ENCODE assay signal across 18 mouse cellular contexts in genomic region chr1:43497951-43498350, GRCm38 (mm10). TPM values are rescaled to one million over a fixed set of nuclear protein-coding genes. Genes with fewer than 3 reads are reported as not detected.
DNase-seq lines count a peak whose midpoint lies in the region; ATAC-seq lines count a peak whose summit lies in the region.
"Had no signal": no experiment of that assay in that cellular context is flagged by ENCODE, and none has a peak within 500 bp of the region (broad histone marks: within the 10 kb centered on the region; RNA-seq: fewer than 3 reads in every experiment).

No protein-coding gene starts in this region.

- no peak for DNase-seq in forebrain, embryonic 11.5 days (ENCODE audit: low spot score)
- peak; percentile 77 for DNase-seq in midbrain, embryonic 11.5 days (ENCODE audit: low spot score, missing footprints)
- DNase-seq in gastrocnemius, adult 18-20 months (ENCODE audit: low spot score) = no peak
- no peak for DNase-seq in retina, postnatal 1 day
- DNase-seq: gastrocnemius, postnatal 25 days; kidney, adult 8-10 months; kidney, postnatal 14 days; liver; right cerebral cortex, postnatal 25 days had no signal

- H3K4me1 ChIP-seq in forebrain, embryonic 15.5 days = peaks cover 48% of the 10 kb centered on the region
- H3K4me1 ChIP-seq in forebrain, embryonic 11.5 days (replicated peaks; ENCODE audit: control insufficient read depth, insufficient read depth, low read length) = 0 out of 2 replicates have a peak, but pooled peaks cover 4% of the 10 kb centered on the region
- H3K4me1 ChIP-seq in midbrain, embryonic 11.5 days (ENCODE audit: control insufficient read depth, insufficient read depth, low read length) = no peaks in the 10 kb centered on the region
- 0 out of 2 replicates have a peak, but pooled peaks cover 7% of the 10 kb centered on the region for H3K4me1 ChIP-seq in midbrain, embryonic 16.5 days (ENCODE audit: control insufficient read depth, insufficient read depth, low read length)
- H3K4me1 ChIP-seq in forebrain, embryonic 16.5 days (replicated peaks; ENCODE audit: control insufficient read depth, insufficient read depth, low read length) = peaks cover 27% of the 10 kb centered on the region
- H3K4me1 ChIP-seq: midbrain, embryonic 15.5 days had no signal

- ATAC-seq in forebrain, embryonic 15.5 days (replicated peaks) = 0 out of 2 replicates have a peak, but pooled peaks have one; percentile 36
- ATAC-seq in forebrain, embryonic 11.5 days (replicated peaks; ENCODE audit: low FRiP score) = no peak
- ATAC-seq in midbrain, embryonic 11.5 days (ENCODE audit: low FRiP score) = no peak
- ATAC-seq in midbrain, embryonic 16.5 days = no peak
- ATAC-seq in forebrain, embryonic 16.5 days = peak; percentile 34; the same call in 1 of the 2 replicates
- ATAC-seq: lung, postnatal 0 days; midbrain, embryonic 15.5 days had no signal

- WGBS in forebrain, embryonic 15.5 days = 35% methylated on average over 6 of the region's 6 CpGs
- 64% methylated on average over 6 of the region's 6 CpGs for WGBS in forebrain, embryonic 11.5 days
- WGBS in midbrain, embryonic 11.5 days = 74% methylated on average over 6 of the region's 6 CpGs
- WGBS in midbrain, embryonic 16.5 days = 54% methylated on average over 6 of the region's 6 CpGs
- WGBS in forebrain, embryonic 16.5 days = 32% methylated on average over 6 of the region's 6 CpGs

- H3K36me3 ChIP-seq in forebrain, embryonic 15.5 days = no peaks in the 10 kb centered on the region
- H3K36me3 ChIP-seq in forebrain, embryonic 11.5 days (ENCODE audit: control insufficient read depth, insufficient read depth, low read length) = no peaks in the 10 kb centered on the region
- H3K36me3 ChIP-seq in midbrain, embryonic 11.5 days (ENCODE audit: control insufficient read depth, insufficient read depth, low read length) = no peaks in the 10 kb centered on the region
- no peaks in the 10 kb centered on the region for H3K36me3 ChIP-seq in midbrain, embryonic 16.5 days (ENCODE audit: control insufficient read depth, insufficient read depth, low read length)
- no peaks in the 10 kb centered on the region for H3K36me3 ChIP-seq in forebrain, embryonic 16.5 days (ENCODE audit: control insufficient read depth, insufficient read depth)
- H3K36me3 ChIP-seq: embryonic facial prominence, embryonic 12.5 days; midbrain, embryonic 15.5 days; neural tube, embryonic 15.5 days; stomach, embryonic 15.5 days had no signal

- no peak overlapping the region for H3K4me3 ChIP-seq in forebrain, embryonic 15.5 days
- H3K4me3 ChIP-seq in forebrain, embryonic 11.5 days (ENCODE audit: low read depth, low read length) = no peak overlapping the region
- H3K4me3 ChIP-seq in midbrain, embryonic 11.5 days (ENCODE audit: low read depth, low read length) = no peak overlapping the region
- no peak overlapping the region for H3K4me3 ChIP-seq in midbrain, embryonic 16.5 days (ENCODE audit: low read depth, low read length)
- H3K4me3 ChIP-seq in forebrain, embryonic 16.5 days (replicated peaks; ENCODE audit: low read length) = no peak overlapping the region
- H3K4me3 ChIP-seq: embryonic facial prominence, embryonic 12.5 days; erythroblast, embryonic 14.5 days; midbrain, embryonic 15.5 days; neural tube, embryonic 15.5 days; stomach, embryonic 15.5 days had no signal

- H3K27ac ChIP-seq in forebrain, embryonic 15.5 days (replicated peaks) = peak overlapping the region; percentile 67
- no peak overlapping the region for H3K27ac ChIP-seq in forebrain, embryonic 11.5 days (ENCODE audit: low read depth, low read length)
- no peak overlapping the region for H3K27ac ChIP-seq in midbrain, embryonic 11.5 days (ENCODE audit: low read depth, low read length)
- H3K27ac ChIP-seq in midbrain, embryonic 16.5 days (ENCODE audit: low read length) = no peak overlapping the region
- H3K27ac ChIP-seq in forebrain, embryonic 16.5 days (ENCODE audit: low read length) = peak overlapping the region; percentile 3; the same call in 1 of the 2 replicates
- H3K27ac ChIP-seq: embryonic facial prominence, embryonic 12.5 days; midbrain, embryonic 15.5 days; neural tube, embryonic 15.5 days; stomach, embryonic 15.5 days had no signal

- no peaks in the 10 kb centered on the region for H3K27me3 ChIP-seq in forebrain, embryonic 15.5 days
- H3K27me3 ChIP-seq in forebrain, embryonic 11.5 days (ENCODE audit: control insufficient read depth, insufficient read depth, low read length) = peaks cover 4% of the 10 kb centered on the region
- no peaks in the 10 kb centered on the region for H3K27me3 ChIP-seq in midbrain, embryonic 11.5 days (ENCODE audit: control insufficient read depth, insufficient read depth, low read length)
- H3K27me3 ChIP-seq in midbrain, embryonic 16.5 days (ENCODE audit: control insufficient read depth, insufficient read depth, low read depth, low read length) = no peaks in the 10 kb centered on the region
- H3K27me3 ChIP-seq in forebrain, embryonic 16.5 days (replicated peaks; ENCODE audit: control insufficient read depth, insufficient read depth, low read length) = no peaks in the 10 kb centered on the region
- H3K27me3 ChIP-seq: embryonic facial prominence, embryonic 12.5 days; midbrain, embryonic 15.5 days; neural tube, embryonic 15.5 days; stomach, embryonic 15.5 days had no signal

- no peak overlapping the region for H3K9ac ChIP-seq in forebrain, embryonic 15.5 days (replicated peaks)
- H3K9ac ChIP-seq in forebrain, embryonic 11.5 days (ENCODE audit: low read length) = no peak overlapping the region
- no peak overlapping the region for H3K9ac ChIP-seq in midbrain, embryonic 11.5 days (ENCODE audit: low read length)
- no peak overlapping the region for H3K9ac ChIP-seq in midbrain, embryonic 16.5 days (ENCODE audit: low read depth, low read length)
- no peak overlapping the region for H3K9ac ChIP-seq in forebrain, embryonic 16.5 days (replicated peaks; ENCODE audit: low read depth, low read length)
- H3K9ac ChIP-seq: embryonic facial prominence, embryonic 12.5 days; midbrain, embryonic 15.5 days; neural tube, embryonic 15.5 days; stomach, embryonic 15.5 days had no signal

- no peak overlapping the region for H3K4me2 ChIP-seq in forebrain, embryonic 15.5 days (replicated peaks)
- H3K4me2 ChIP-seq in forebrain, embryonic 11.5 days (ENCODE audit: low read depth, low read length, severe bottlenecking) = no peak overlapping the region
- no peak overlapping the region for H3K4me2 ChIP-seq in midbrain, embryonic 11.5 days
- H3K4me2 ChIP-seq in midbrain, embryonic 16.5 days (ENCODE audit: low read length) = no peak overlapping the region
- no peak overlapping the region for H3K4me2 ChIP-seq in forebrain, embryonic 16.5 days (ENCODE audit: low read length)
- H3K4me2 ChIP-seq: embryonic facial prominence, embryonic 12.5 days; midbrain, embryonic 15.5 days; neural tube, embryonic 15.5 days; stomach, embryonic 15.5 days had no signal

- no peaks in the 10 kb centered on the region for H3K9me3 ChIP-seq in forebrain, embryonic 15.5 days
- no peaks in the 10 kb centered on the region for H3K9me3 ChIP-seq in forebrain, embryonic 11.5 days (ENCODE audit: control insufficient read depth, low read length)
- no peaks in the 10 kb centered on the region for H3K9me3 ChIP-seq in midbrain, embryonic 11.5 days (ENCODE audit: control insufficient read depth, low read length)
- no peaks in the 10 kb centered on the region for H3K9me3 ChIP-seq in midbrain, embryonic 16.5 days (replicated peaks; ENCODE audit: control insufficient read depth, low read length, poor library complexity, severe bottlenecking)
- H3K9me3 ChIP-seq in forebrain, embryonic 16.5 days (ENCODE audit: control insufficient read depth, low read length) = no peaks in the 10 kb centered on the region
- H3K9me3 ChIP-seq: embryonic facial prominence, embryonic 12.5 days; midbrain, embryonic 15.5 days; neural tube, embryonic 15.5 days; stomach, embryonic 15.5 days had no signal

RNA-seq across cellular contexts. Expression of gene Nck2, which starts 53.6 kb away (rescaled TPM):
- polyA plus RNA-seq in forebrain, embryonic 15.5 days (2015; fragmentation: Nextera tagmentation; extraction: Ambion mirVana) = 53.3 and 60.2 TPM in 2 replicates
- polyA plus RNA-seq in forebrain, embryonic 11.5 days (2014; fragmentation: Nextera tagmentation; extraction: Ambion mirVana) = 37.8 and 38.6 TPM in 2 replicates
- polyA plus RNA-seq in midbrain, embryonic 11.5 days (2014; fragmentation: Nextera tagmentation; extraction: Ambion mirVana) = 30.2 and 33.6 TPM in 2 replicates
- 32.1 and 32.3 TPM in 2 replicates for polyA plus RNA-seq in midbrain, embryonic 16.5 days (2015; fragmentation: Nextera tagmentation; extraction: Ambion mirVana)
- 53.4 and 58.3 TPM in 2 replicates for polyA plus RNA-seq in forebrain, embryonic 16.5 days (2015; fragmentation: Nextera tagmentation; extraction: Ambion mirVana)
- total RNA-seq in gastrocnemius, adult 18-20 months (2021) = 10 to 100 TPM; 17.2 to 17.8 TPM

Comparison
In these comparisons a context has a peak if more than half of its experiments do, and no peak if none do; other contexts are left out.
1. ATAC-seq: peak in forebrain, embryonic 15.5 days (single experiment) and forebrain, embryonic 16.5 days (single experiment); none in forebrain, embryonic 11.5 days (single experiment), midbrain, embryonic 11.5 days (single experiment) and midbrain, embryonic 16.5 days (single experiment).
2. H3K27ac ChIP-seq: peak in forebrain, embryonic 15.5 days (single experiment) and forebrain, embryonic 16.5 days (single experiment); none in forebrain, embryonic 11.5 days (single experiment), midbrain, embryonic 11.5 days (single experiment) and midbrain, embryonic 16.5 days (single experiment).